Mouse (Mus musculus) lung, embryonic 14.5 days (tissue): ENCODE data around the gene Tgfb3. TPM values are rescaled to one million over a fixed set of nuclear protein-coding genes. Genes with fewer than 3 reads are reported as not detected.

ENCODE experiments used
- ATAC-seq: fragments of 200-750 bp; cut with Nextera tagmentation; 2 replicates; pipeline ENCODE4 v1.8.0; 2017; ENCODE audit warnings: mild to moderate bottlenecking, moderate TSS enrichment, moderate library complexity; ENCODE audit not compliant: insufficient read depth
- DNase-seq: peaks from one replicate; pipeline ENCODE4 v3.0.0-alpha.2; 2015
- H3K27ac ChIP-seq: fragments of 300-500 bp; sonication (generic); 2 replicates; pipeline ENCODE4 v1.5.1; 2014; ENCODE audit warnings: low read depth, mild to moderate bottlenecking, moderate library complexity
- H3K27me3 ChIP-seq: fragments of 300-500 bp; sonication (generic); 2 replicates; pipeline ENCODE4 v1.6.1; 2014; ENCODE audit warnings: low read length, control low read depth; ENCODE audit not compliant: insufficient read depth
- H3K36me3 ChIP-seq: fragments of 300-500 bp; sonication (generic); 2 replicates; pipeline ENCODE4 v1.6.1; 2014; ENCODE audit warnings: control low read depth; ENCODE audit not compliant: insufficient read depth
- H3K4me1 ChIP-seq: fragments of 300-500 bp; sonication (generic); 2 replicates; pipeline ENCODE4 v1.6.1; 2014; ENCODE audit warnings: antibody characterized with exemption, control low read depth; ENCODE audit not compliant: insufficient read depth
- H3K4me2 ChIP-seq: fragments of 300-500 bp; sonication (generic); 2 replicates; pipeline ENCODE4 v1.6.1; 2014; ENCODE audit warnings: mild to moderate bottlenecking
- H3K4me3 ChIP-seq: fragments of 300-500 bp; sonication (generic); 2 replicates; pipeline ENCODE4 v1.5.1; 2014; ENCODE audit warnings: low read depth, low read length
- H3K9ac ChIP-seq: fragments of 300-500 bp; sonication (generic); 2 replicates; pipeline ENCODE4 v1.6.1; 2014
- H3K9me3 ChIP-seq: fragments of 300-500 bp; sonication (generic); 2 replicates; pipeline ENCODE4 v1.6.1; 2016; ENCODE audit warnings: low read depth, low read length, control low read depth
- CTCF ChIP-seq: IDR thresholded peaks from 2 replicates; pipeline ENCODE4 v1.5.1; 2016; ENCODE audit warnings: antibody characterized with exemption, low read depth
- WGBS: fragments of 180-500 bp; shearing (Covaris S2); extraction: QIAGEN DNeasy Blood & Tissue Kit; methylation state at CpG from one replicate; pipeline ENCODE4 v1.1.7; 2014; 5-methylcytosine and 5-hydroxymethylcytosine counted together
- polyA plus RNA-seq: library from polyadenylated mRNA; unstranded; fragments of >200 nt; fragmentation: Nextera tagmentation; extraction: Ambion mirVana; gene quantifications from 2 replicates; pipeline ENCODE4 v1.2.1, GENCODE M21; 2014

Tgfb3 gene
- polyA plus RNA-seq, 1 experiment from 2014 or later = 50.5 TPM

DNA sequence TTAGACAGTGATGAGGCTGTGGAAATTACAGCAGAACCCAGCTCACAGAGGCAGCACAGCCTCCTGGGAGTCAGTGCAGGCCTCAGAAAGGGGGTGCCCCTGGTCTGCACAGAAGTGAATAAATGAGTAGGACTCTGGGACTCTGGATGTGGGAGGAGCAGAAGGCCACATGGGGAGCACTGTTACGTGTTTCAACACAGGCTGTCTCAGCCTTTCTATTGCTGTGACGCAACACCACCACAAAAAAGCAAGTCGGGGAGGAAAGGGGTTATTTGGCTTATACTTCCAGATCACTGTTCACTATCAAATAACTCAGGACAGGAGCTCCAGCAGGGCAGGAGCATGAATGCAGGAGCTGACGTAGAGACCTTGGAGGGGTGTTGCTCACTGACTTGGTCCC, 17.0 kb upstream of the Tgfb3 start:
- H3K27me3 ChIP-seq = no peaks in the 10 kb centered on the region
- H3K9me3 ChIP-seq = no peaks in the 10 kb centered on the region
- no peak for ATAC-seq
- no peaks in the 10 kb centered on the region for H3K4me1 ChIP-seq
- no peak overlapping the region for H3K27ac ChIP-seq
- peaks cover 11% of the 10 kb centered on the region; the same call in 1 of the 2 replicates for H3K36me3 ChIP-seq
- DNase-seq = no peak
- no peak overlapping the region for H3K4me2 ChIP-seq
- 82% methylated on average over 4 of the region's 4 CpGs for WGBS
- H3K9ac ChIP-seq = no peak overlapping the region
- no peak overlapping the region for H3K4me3 ChIP-seq
- no peak for TF ChIP-seq CTCF

- Histone ChIP-seq H3K27me3 (no peaks in the 10 kb centered on the region), H3K27ac (no peak overlapping the region), H3K4me1 (no peaks in the 10 kb centered on the region), H3K9me3 (no peaks in the 10 kb centered on the region), H3K4me3 (no peak overlapping the region), H3K9ac (no peak overlapping the region), H3K4me2 (no peak overlapping the region), H3K36me3 (peaks cover 11% of the 10 kb centered on the region; the same call in 1 of the 2 replicates)
- 70% methylated on average over 4 of the region's 4 CpGs for WGBS
- DNase-seq (no peak), ATAC-seq (no peak)
- TF ChIP-seq CTCF = no peak
Measured at GRCm38 (mm10) chr12:86094075-86094474, 15.2 kb upstream of the Tgfb3 start.

DNA sequence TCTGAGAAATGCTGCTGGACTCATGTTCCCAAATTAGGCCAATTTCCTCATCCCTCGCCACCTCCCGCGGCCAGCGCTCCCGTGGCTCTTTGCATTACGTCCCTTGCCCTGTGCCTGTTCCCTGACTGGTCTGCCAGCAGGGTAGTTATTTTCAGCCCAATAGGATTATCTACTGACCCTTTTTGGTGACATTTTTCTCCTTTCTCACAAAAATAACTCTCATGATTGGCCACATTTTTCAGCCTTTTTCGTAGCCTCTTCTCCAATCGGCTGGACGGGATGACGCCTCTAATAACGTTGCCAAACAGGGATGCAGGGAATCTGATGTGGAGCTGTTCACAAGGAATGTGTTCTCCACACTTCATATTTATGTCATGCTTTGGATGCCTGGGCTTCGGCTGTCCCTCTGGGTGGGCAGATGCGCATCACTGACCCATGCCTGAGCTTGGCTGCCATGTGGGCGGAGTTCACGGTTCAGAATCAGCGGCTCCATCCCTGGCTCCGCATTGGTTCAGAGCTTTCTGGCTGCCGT, 12.8 kb upstream of the Tgfb3 start:
- peak overlapping the region; percentile 31 for H3K4me2 ChIP-seq
- H3K36me3 ChIP-seq = peaks cover 20% of the 10 kb centered on the region; the same call in 1 of the 2 replicates
- peak overlapping the region; percentile 58 for H3K27ac ChIP-seq
- no peaks in the 10 kb centered on the region for H3K27me3 ChIP-seq
- no peaks in the 10 kb centered on the region for H3K9me3 ChIP-seq
- TF ChIP-seq CTCF = no peak
- DNase-seq (peak; percentile 79), ATAC-seq (peak; percentile 86)
- H3K4me1 ChIP-seq = no peaks in the 10 kb centered on the region
- 35% methylated on average over 18 of the region's 18 CpGs for WGBS
- no peak overlapping the region for H3K9ac ChIP-seq
- no peak overlapping the region for H3K4me3 ChIP-seq

GRCm38 (mm10) chr12:86090764-86091163, 11.9 kb upstream of the Tgfb3 start:
- Histone ChIP-seq H3K4me1 (no peaks in the 10 kb centered on the region), H3K27me3 (no peaks in the 10 kb centered on the region), H3K36me3 (peaks cover 23% of the 10 kb centered on the region; the same call in 1 of the 2 replicates), H3K9ac (no peak overlapping the region), H3K4me3 (no peak overlapping the region), H3K27ac (no peak overlapping the region), H3K4me2 (no peak overlapping the region), H3K9me3 (no peaks in the 10 kb centered on the region)
- ATAC-seq (no peak), DNase-seq (no peak)
- 65% methylated on average over 4 of the region's 4 CpGs for WGBS
- TF ChIP-seq CTCF = no peak

DNA sequence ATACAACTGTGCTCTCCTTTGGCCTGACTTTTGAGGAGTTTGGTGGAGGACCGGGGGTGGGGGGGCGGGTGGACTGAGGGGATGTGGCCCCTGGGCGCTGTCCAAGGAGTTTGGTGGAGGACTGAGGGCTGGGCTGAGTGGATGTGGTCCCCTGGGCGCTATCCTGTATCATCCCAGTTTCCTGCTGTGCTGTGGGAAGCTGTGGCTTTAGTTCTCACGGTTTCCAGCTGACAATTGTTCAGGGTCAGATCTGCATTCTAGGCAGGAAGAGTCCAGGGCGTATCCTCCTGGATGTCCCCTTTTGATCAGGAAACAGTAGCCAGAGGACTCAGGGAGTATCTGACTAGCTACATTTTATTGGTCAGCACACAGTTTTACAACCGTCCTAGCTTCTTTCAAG, 9.2 kb upstream of the Tgfb3 start:
- no peak overlapping the region for H3K4me3 ChIP-seq
- no peak overlapping the region for H3K27ac ChIP-seq
- no peaks in the 10 kb centered on the region for H3K9me3 ChIP-seq
- WGBS = 69% methylated on average over 7 of the region's 7 CpGs
- H3K36me3 ChIP-seq = peaks cover 20% of the 10 kb centered on the region; the same call in 1 of the 2 replicates
- TF ChIP-seq CTCF = no peak
- H3K9ac ChIP-seq = no peak overlapping the region
- no peak for ATAC-seq
- no peak overlapping the region for H3K4me2 ChIP-seq
- H3K4me1 ChIP-seq = no peaks in the 10 kb centered on the region
- no peak for DNase-seq
- no peaks in the 10 kb centered on the region for H3K27me3 ChIP-seq

GRCm38 (mm10) chr12:86086550-86086949, 7.7 kb upstream of the Tgfb3 start:
- ATAC-seq = no peak
- Histone ChIP-seq H3K36me3 (peaks cover 20% of the 10 kb centered on the region; the same call in 1 of the 2 replicates), H3K4me1 (no peaks in the 10 kb centered on the region), H3K27me3 (no peaks in the 10 kb centered on the region), H3K27ac (no peak overlapping the region), H3K4me2 (no peak overlapping the region), H3K9ac (no peak overlapping the region), H3K4me3 (no peak overlapping the region), H3K9me3 (no peaks in the 10 kb centered on the region)
- no peak for DNase-seq
- TF ChIP-seq CTCF = no peak
- WGBS = 67% methylated on average over 7 of the region's 8 CpGs

DNA sequence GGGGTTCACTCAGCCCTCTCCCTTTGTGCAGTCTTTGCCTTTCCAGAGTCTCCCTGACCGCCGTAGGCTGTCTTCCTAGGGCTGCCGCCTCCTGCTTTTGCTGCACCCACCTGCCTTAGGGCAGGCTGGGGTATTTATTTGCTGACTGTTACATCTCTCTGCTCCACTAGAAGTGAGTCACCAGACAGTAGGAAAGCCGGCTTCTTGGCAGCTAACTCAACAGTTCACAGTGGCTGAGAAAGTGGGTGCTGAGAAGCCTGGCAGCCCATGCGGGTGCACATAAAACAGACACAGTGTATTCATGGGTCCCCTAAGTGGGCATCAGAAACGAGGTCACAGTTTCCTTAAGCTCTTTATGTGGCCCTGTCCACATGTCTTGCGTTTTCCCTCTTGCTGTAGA, 7.0 kb upstream of the Tgfb3 start:
- Histone ChIP-seq H3K27me3 (no peaks in the 10 kb centered on the region), H3K4me2 (no peak overlapping the region), H3K4me3 (no peak overlapping the region), H3K4me1 (no peaks in the 10 kb centered on the region), H3K9ac (no peak overlapping the region), H3K27ac (no peak overlapping the region), H3K9me3 (no peaks in the 10 kb centered on the region), H3K36me3 (peaks cover 20% of the 10 kb centered on the region; the same call in 1 of the 2 replicates)
- no peak for DNase-seq
- 88% methylated on average over 7 of the region's 7 CpGs for WGBS
- TF ChIP-seq CTCF = no peak
- no peak for ATAC-seq
